Mouse (Mus musculus) C2C12 (cell line): ENCODE data around the gene Mettl27. TPM values are rescaled to one million over a fixed set of nuclear protein-coding genes. Genes with fewer than 3 reads are reported as not detected.

Experiments used
- H3K27me3 ChIP-seq: one replicate; pipeline ENCODE4 v1.6.1; 2011; ENCODE audit not compliant: control insufficient read depth, insufficient read depth, insufficient read length
- H3K36me3 ChIP-seq: one replicate; pipeline ENCODE4 v1.6.1; 2011; ENCODE audit not compliant: control insufficient read depth, insufficient read depth
- H3K4me3 ChIP-seq: one replicate; pipeline ENCODE4 v1.5.1; 2011; ENCODE audit warnings: mild to moderate bottlenecking, control low read depth; ENCODE audit not compliant: poor library complexity, insufficient read depth, severe bottlenecking
- H3K79me2 ChIP-seq: one replicate; pipeline ENCODE4 v1.6.1; 2011; ENCODE audit not compliant: control insufficient read depth, insufficient read depth
- H3K79me3 ChIP-seq: one replicate; pipeline ENCODE4 v1.6.1; 2011; ENCODE audit warnings: low read depth, control low read depth
- H3ac ChIP-seq: one replicate; pipeline ENCODE3; 2011; ENCODE audit warnings: low read depth; ENCODE audit not compliant: control insufficient read depth, insufficient read length
- CEBPB ChIP-seq: IDR thresholded peaks from one replicate; pipeline ENCODE4 v1.6.1; 2011; ENCODE audit warnings: low read depth, mild to moderate bottlenecking, control low read depth, moderate library complexity
- CTCF ChIP-seq: IDR thresholded peaks from one replicate; pipeline ENCODE4 v1.5.1; 2011; ENCODE audit not compliant: control insufficient read depth, insufficient read depth, insufficient read length
- FOSL1 ChIP-seq: IDR thresholded peaks from one replicate; pipeline ENCODE4 v1.8.0; 2011; ENCODE audit warnings: mild to moderate bottlenecking, low read length; ENCODE audit not compliant: poor library complexity, insufficient read depth, severe bottlenecking
- MAX ChIP-seq: IDR thresholded peaks from one replicate; pipeline ENCODE4 v1.6.1; 2011; ENCODE audit warnings: mild to moderate bottlenecking, control low read depth
- MYOD1 ChIP-seq: IDR thresholded peaks from one replicate; pipeline ENCODE4 v1.6.1; 2011; ENCODE audit warnings: low read depth; ENCODE audit not compliant: control insufficient read depth, insufficient read length
- MYOG ChIP-seq: IDR thresholded peaks from one replicate; pipeline ENCODE4 v1.6.1; 2011; ENCODE audit not compliant: control insufficient read depth, insufficient read length; ENCODE audit errors: extremely low read depth
- USF1 ChIP-seq: IDR thresholded peaks from one replicate; pipeline ENCODE4 v1.6.1; 2011; ENCODE audit warnings: low read depth, mild to moderate bottlenecking, control low read depth, moderate library complexity
- polyA plus RNA-seq: library from polyadenylated mRNA; unstranded; fragments of >200 nt; fragmentation: generic; extraction: Trizol; gene quantifications from one replicate; pipeline ENCODE4 v1.2.1, GENCODE M21; 2012; ENCODE audit warnings: missing spikeins

Gene Mettl27
- polyA plus RNA-seq, 1 experiment, result 4.3 TPM

DNA sequence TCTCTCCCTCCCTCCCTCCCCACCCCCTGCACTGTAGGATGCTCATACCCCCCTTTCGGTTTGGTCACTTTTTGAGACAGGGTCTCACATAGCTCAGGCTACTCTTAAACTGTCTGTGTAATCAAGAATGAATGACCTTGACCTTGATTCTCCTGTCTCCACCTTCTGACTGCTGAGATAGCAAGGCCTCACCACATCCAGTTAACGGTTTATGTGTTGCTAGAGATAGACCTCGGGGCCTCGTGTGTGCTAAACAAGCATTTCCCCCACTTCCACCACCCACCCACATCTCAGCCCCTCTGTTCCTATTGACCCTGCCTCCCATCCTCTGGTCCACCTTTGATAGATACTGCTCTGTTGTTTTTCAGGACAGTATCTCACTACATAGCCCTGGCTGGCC is 45.7 kb downstream of the Mettl27 start:
- Histone ChIP-seq H3K79me3 (no peaks in the 10 kb centered on the region), H3K36me3 (no peaks in the 10 kb centered on the region), H3ac (no peak overlapping the region), H3K27me3 (no peaks in the 10 kb centered on the region), H3K79me2 (no peaks in the 10 kb centered on the region), H3K4me3 (no peak overlapping the region)
- no peak for TF ChIP-seq CTCF
- TF ChIP-seq CEBPB, result no peak
- TF ChIP-seq MYOD1, result no peak
- TF ChIP-seq USF1, result no peak
- TF ChIP-seq FOSL1, result no peak

DNA sequence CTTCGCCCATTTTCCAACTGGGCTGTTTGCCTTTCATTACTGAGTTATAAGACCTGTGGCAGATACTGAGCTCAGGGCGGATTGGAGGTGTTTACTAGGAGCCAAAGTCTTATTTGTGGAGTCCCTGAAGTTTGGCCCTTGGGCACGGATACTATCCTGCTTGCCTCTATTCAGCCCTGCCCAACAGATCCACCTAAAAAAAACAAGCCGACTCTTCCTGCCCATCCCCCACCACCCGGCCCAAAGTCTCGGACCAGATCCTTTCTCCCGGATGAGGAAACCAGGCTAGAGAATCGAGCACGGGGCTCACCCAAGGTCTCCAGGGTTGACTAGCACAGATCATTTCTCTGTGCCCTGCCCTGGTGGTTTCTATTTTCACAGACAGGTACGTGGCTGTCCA is 49.0 kb downstream of the Mettl27 start:
- H3K79me2 ChIP-seq, result no peaks in the 10 kb centered on the region
- TF ChIP-seq CTCF (no peak), MYOD1 (no peak), USF1 (no peak), CEBPB (no peak), MYOG (no peak), MAX (no peak), FOSL1 (no peak)
- no peak overlapping the region for H3ac ChIP-seq
- H3K27me3 ChIP-seq, result peaks cover 6% of the 10 kb centered on the region
- no peaks in the 10 kb centered on the region for H3K36me3 ChIP-seq
- no peak overlapping the region for H3K4me3 ChIP-seq
- H3K79me3 ChIP-seq, result no peaks in the 10 kb centered on the region

DNA sequence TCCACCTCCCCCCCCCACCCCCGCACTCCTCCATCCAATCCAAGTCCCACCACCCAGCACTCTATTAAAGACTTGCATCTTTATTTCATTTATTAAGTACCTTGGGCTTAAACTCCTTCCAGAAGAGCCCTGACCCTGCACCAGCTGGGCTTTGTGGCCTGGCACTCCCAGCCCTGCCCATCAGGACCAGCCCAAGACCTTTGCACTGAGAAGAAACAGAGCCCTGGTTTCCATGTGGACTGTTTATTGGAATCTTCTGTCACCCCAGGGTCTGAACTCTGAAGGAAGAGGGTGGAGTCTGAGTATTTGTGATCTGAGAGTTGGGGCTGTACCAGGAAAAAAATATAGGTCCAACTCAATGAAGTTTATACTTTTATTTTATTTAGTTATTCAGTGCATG is 50.9 kb downstream of the Mettl27 start:
- TF ChIP-seq MAX (no peak), MYOG (no peak), FOSL1 (no peak), MYOD1 (no peak), CEBPB (no peak), CTCF (no peak), USF1 (no peak)
- H3K79me3 ChIP-seq, result no peaks in the 10 kb centered on the region
- H3K4me3 ChIP-seq, result no peak overlapping the region
- H3K27me3 ChIP-seq, result peaks cover 26% of the 10 kb centered on the region
- H3K36me3 ChIP-seq, result no peaks in the 10 kb centered on the region
- no peaks in the 10 kb centered on the region for H3K79me2 ChIP-seq
- H3ac ChIP-seq, result no peak overlapping the region

DNA sequence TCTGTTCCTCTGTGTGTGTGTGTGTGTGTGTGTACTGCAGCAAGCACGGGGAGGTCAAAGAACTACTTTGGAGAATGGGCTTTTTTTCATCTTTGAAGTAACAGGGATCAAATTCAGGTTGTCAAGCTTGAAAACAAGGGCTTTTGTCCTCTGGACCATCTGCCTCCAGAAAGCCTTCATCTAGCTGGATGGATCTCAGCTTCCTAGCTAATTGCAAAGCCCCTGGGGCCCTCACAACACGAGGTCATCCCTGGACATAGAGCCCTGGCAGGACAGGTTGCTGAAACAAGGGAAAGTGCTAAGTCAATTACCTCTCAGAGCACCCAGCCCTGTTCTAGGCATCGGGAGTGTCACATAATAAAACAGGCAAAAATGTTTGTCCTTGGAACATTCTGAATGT is 51.6 kb downstream of the Mettl27 start:
- Histone ChIP-seq H3K79me3 (no peaks in the 10 kb centered on the region), H3ac (no peak overlapping the region), H3K36me3 (no peaks in the 10 kb centered on the region), H3K79me2 (no peaks in the 10 kb centered on the region), H3K4me3 (no peak overlapping the region), H3K27me3 (peaks cover 26% of the 10 kb centered on the region)
- TF ChIP-seq CEBPB (no peak), MYOG (no peak), MAX (no peak), FOSL1 (no peak), MYOD1 (no peak), USF1 (no peak), CTCF (no peak)

DNA sequence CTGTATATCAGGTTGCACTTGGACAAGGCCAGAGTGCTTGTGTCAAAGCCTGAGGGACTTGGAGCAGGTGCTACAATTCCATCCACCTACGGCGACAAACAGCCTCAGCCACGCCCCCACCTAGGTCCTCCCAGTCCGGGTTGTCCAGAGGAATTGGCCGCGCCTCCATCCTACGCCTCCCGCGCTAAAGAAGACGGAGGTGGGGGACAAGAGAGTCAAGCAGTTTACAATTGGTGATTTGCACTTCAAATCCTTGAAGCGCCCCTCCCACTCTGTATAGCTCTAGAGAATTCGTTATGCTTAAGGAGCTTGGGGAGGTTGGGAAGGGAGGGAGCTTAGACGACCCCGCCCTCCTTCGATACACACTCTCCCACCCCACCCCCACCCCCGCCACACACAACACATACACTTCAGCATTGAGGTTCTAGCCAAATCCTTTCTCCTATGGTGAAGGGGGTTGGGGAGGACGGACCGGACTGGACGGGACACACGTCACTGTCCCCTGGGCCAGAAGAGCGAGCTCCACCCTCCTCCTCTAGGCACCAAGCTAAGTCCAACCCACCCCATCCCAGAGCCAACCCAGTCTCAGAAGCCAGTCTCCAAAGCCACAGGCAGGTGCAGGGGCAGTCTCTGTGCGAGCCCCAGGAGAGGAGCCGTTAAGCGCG is 53.6 kb downstream of the Mettl27 start, which contains the start of gene Cldn3:
Cldn3 (plus strand) TSS at position 582 of the 665 bp plus-strand sequence.
- TF ChIP-seq MYOG (no peak), USF1 (no peak), CTCF (no peak), MAX (no peak), MYOD1 (no peak), CEBPB (no peak), FOSL1 (no peak)
- Histone ChIP-seq H3K36me3 (no peaks in the 10 kb centered on the region), H3K79me2 (no peaks in the 10 kb centered on the region), H3K79me3 (no peaks in the 10 kb centered on the region), H3K27me3 (peaks cover 26% of the 10 kb centered on the region), H3K4me3 (no peak within 1 kb of the TSS), H3ac (no peak within 1 kb of the TSS)
